Mouse (Mus musculus): ENCODE results near the gene Smndc1. TPM values are rescaled to one million over a fixed set of nuclear protein-coding genes. Genes with fewer than 3 reads are reported as not detected.

Smndc1 gene
- polyA plus RNA-seq, 1 experiment from 2014 or later, result 35.8 TPM

DNA sequence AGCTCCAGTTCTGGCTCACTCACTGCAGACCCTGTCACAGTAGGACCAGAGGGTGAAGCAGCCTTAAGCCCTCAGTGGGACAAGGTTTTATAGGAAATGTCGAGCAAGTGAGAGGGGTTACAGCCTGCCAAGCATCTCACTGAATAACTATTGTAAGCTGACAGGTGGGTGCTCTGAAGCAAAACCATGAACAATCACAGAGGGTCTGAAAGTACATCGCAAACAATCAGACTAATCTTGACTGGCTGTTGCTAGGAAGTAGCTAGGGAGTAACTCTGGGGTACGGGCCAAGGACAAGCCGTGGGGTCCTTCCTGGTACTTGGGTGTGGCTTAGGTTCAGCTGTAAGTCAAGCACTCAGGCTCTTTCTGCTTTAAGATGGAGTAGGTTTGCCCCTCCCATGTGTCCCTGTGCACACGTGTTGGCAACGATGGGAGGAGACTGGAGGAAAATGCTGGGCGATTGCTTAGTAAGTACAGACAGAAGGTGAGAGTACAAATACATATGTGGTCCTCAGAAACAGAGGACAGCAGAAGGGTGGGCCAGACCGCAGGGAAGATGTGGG lies 2.5 kb upstream of the Smndc1 start:
- DNase-seq (ENCODE audit: low spot score) (peak; percentile 67), ATAC-seq (no peak)
- no peaks in the 10 kb centered on the region for H3K27me3 ChIP-seq (replicated peaks; ENCODE audit: insufficient read depth, low read length)
- 50% methylated on average over 8 of the region's 8 CpGs for WGBS
- no peaks in the 10 kb centered on the region for H3K9me3 ChIP-seq (ENCODE audit: low read length)
- no peak overlapping the region for H3K27ac ChIP-seq (ENCODE audit: low read length)
- TF ChIP-seq EP300 (IDR thresholded peaks at IDR 0.05), result no peak
- TF ChIP-seq CTCF (IDR thresholded peaks at IDR 0.05), result no peak
- no peak overlapping the region for H3K4me2 ChIP-seq (replicated peaks; ENCODE audit: low read depth, low read length)
- H3K4me3 ChIP-seq (ENCODE audit: low read depth, low read length), result no peak overlapping the region
- H3K9ac ChIP-seq (replicated peaks; ENCODE audit: low read depth), result no peak overlapping the region
- 0 out of 2 replicates have a peak, but pooled peaks cover 9% of the 10 kb centered on the region for H3K36me3 ChIP-seq (ENCODE audit: insufficient read depth, low read length)
- peaks cover 8% of the 10 kb centered on the region; the same call in 1 of the 2 replicates for H3K4me1 ChIP-seq (ENCODE audit: insufficient read depth, low read depth, low read length)

DNA sequence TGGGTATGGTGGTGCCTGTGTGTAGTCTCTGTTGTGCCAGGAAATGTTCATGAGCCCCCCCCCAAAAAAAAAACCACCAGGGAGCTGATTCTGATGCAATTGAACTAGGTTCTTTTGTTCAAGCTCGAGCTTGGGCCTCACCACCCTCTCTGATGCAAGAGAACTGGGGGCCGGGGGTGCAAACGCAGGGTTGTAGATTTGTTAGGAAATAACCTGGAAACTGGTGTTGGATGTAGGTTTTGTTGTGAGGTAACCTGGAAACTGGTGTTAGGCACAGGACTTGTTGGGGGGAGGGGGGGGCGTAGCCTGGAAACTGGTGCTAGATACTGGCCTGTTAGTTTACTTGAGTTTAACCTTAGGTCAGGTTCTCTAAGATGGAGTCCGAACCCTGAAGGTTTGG lies 1.4 kb upstream of the Smndc1 start:
- H3K4me2 ChIP-seq (replicated peaks; ENCODE audit: low read depth, low read length), result 0 out of 2 replicates have a peak overlapping the region, but pooled peaks have one; percentile 70
- H3K9ac ChIP-seq (replicated peaks; ENCODE audit: low read depth), result peak overlapping the region; percentile 62; the same call in 1 of the 2 replicates
- TF ChIP-seq EP300 (IDR thresholded peaks at IDR 0.05) (no peak), CTCF (IDR thresholded peaks at IDR 0.05) (no peak)
- no peaks in the 10 kb centered on the region for H3K27me3 ChIP-seq (replicated peaks; ENCODE audit: insufficient read depth, low read length)
- H3K9me3 ChIP-seq (ENCODE audit: low read length), result no peaks in the 10 kb centered on the region
- H3K36me3 ChIP-seq (ENCODE audit: insufficient read depth, low read length), result 0 out of 2 replicates have a peak, but pooled peaks cover 19% of the 10 kb centered on the region
- H3K4me3 ChIP-seq (ENCODE audit: low read depth, low read length), result no peak overlapping the region
- H3K27ac ChIP-seq (ENCODE audit: low read length), result peak overlapping the region; percentile 93; the same call in 1 of the 2 replicates
- DNase-seq (ENCODE audit: low spot score) (no peak), ATAC-seq (no peak)
- peaks cover 8% of the 10 kb centered on the region; the same call in 1 of the 2 replicates for H3K4me1 ChIP-seq (ENCODE audit: insufficient read depth, low read depth, low read length)
- 82% methylated on average over 5 of the region's 5 CpGs for WGBS

- Histone ChIP-seq H3K27me3 (replicated peaks; ENCODE audit: insufficient read depth, low read length) (no peaks in the 10 kb centered on the region), H3K4me3 (ENCODE audit: low read depth, low read length) (peak overlapping the region; percentile 97), H3K36me3 (ENCODE audit: insufficient read depth, low read length) (peaks cover 23% of the 10 kb centered on the region; the same call in 1 of the 2 replicates), H3K4me2 (replicated peaks; ENCODE audit: low read depth, low read length) (peak overlapping the region; percentile 70), H3K9ac (replicated peaks; ENCODE audit: low read depth) (peak overlapping the region; percentile 62), H3K27ac (ENCODE audit: low read length) (peak overlapping the region; percentile 93), H3K9me3 (ENCODE audit: low read length) (no peaks in the 10 kb centered on the region), H3K4me1 (ENCODE audit: insufficient read depth, low read depth, low read length) (peaks cover 8% of the 10 kb centered on the region; the same call in 1 of the 2 replicates)
- DNase-seq (ENCODE audit: low spot score) (peak; percentile 16), ATAC-seq (no peak)
- WGBS, result 44% methylated on average over 8 of the region's 8 CpGs
- TF ChIP-seq CTCF (IDR thresholded peaks at IDR 0.05) (no peak), EP300 (IDR thresholded peaks at IDR 0.05) (no peak)
Measured at GRCm38 (mm10) chr19:53391386-53391785, 1.0 kb upstream of the Smndc1 start.

- Histone ChIP-seq H3K4me1 (ENCODE audit: insufficient read depth, low read depth, low read length) (peaks cover 8% of the 10 kb centered on the region; the same call in 1 of the 2 replicates), H3K4me2 (replicated peaks; ENCODE audit: low read depth, low read length) (peak overlapping the region; percentile 73), H3K27ac (ENCODE audit: low read length) (peak overlapping the region; percentile 100), H3K27me3 (replicated peaks; ENCODE audit: insufficient read depth, low read length) (no peaks in the 10 kb centered on the region), H3K4me3 (ENCODE audit: low read depth, low read length) (peak overlapping the region; percentile 97), H3K9ac (replicated peaks; ENCODE audit: low read depth) (peak overlapping the region; percentile 99), H3K36me3 (ENCODE audit: insufficient read depth, low read length) (peaks cover 25% of the 10 kb centered on the region; the same call in 1 of the 2 replicates), H3K9me3 (ENCODE audit: low read length) (no peaks in the 10 kb centered on the region)
- TF ChIP-seq EP300 (IDR thresholded peaks at IDR 0.05) (no peak), CTCF (IDR thresholded peaks at IDR 0.05) (peak; percentile 47)
- DNase-seq (ENCODE audit: low spot score) (peak; percentile 83), ATAC-seq (peak; percentile 88)
- 2% methylated on average over 51 of the region's 59 CpGs for WGBS
Measured at GRCm38 (mm10) chr19:53389851-53390431, 437 bp downstream of the Smndc1 start.

- ATAC-seq (no peak), DNase-seq (ENCODE audit: low spot score) (no peak)
- H3K4me3 ChIP-seq (ENCODE audit: low read depth, low read length), result peak overlapping the region; percentile 97
- TF ChIP-seq CTCF (IDR thresholded peaks at IDR 0.05), result no peak
- no peak for TF ChIP-seq EP300 (IDR thresholded peaks at IDR 0.05)
- H3K4me2 ChIP-seq (replicated peaks; ENCODE audit: low read depth, low read length), result peak overlapping the region; percentile 73
- no peaks in the 10 kb centered on the region for H3K27me3 ChIP-seq (replicated peaks; ENCODE audit: insufficient read depth, low read length)
- H3K4me1 ChIP-seq (ENCODE audit: insufficient read depth, low read depth, low read length), result peaks cover 8% of the 10 kb centered on the region; the same call in 1 of the 2 replicates
- H3K27ac ChIP-seq (ENCODE audit: low read length), result peak overlapping the region; percentile 100
- peak overlapping the region; percentile 99 for H3K9ac ChIP-seq (replicated peaks; ENCODE audit: low read depth)
- H3K9me3 ChIP-seq (ENCODE audit: low read length), result no peaks in the 10 kb centered on the region
- WGBS, result 15% methylated on average over 6 of the region's 6 CpGs
- H3K36me3 ChIP-seq (ENCODE audit: insufficient read depth, low read length), result peaks cover 25% of the 10 kb centered on the region; the same call in 1 of the 2 replicates
Measured at GRCm38 (mm10) chr19:53389417-53389816, 961 bp downstream of the Smndc1 start.

- no peak for TF ChIP-seq EP300 (IDR thresholded peaks at IDR 0.05)
- no peak for TF ChIP-seq CTCF (IDR thresholded peaks at IDR 0.05)
- Histone ChIP-seq H3K4me2 (replicated peaks; ENCODE audit: low read depth, low read length) (no peak overlapping the region), H3K4me1 (ENCODE audit: insufficient read depth, low read depth, low read length) (0 out of 2 replicates have a peak, but pooled peaks cover 1% of the 10 kb centered on the region), H3K9me3 (ENCODE audit: low read length) (no peaks in the 10 kb centered on the region), H3K27ac (ENCODE audit: low read length) (no peak overlapping the region), H3K4me3 (ENCODE audit: low read depth, low read length) (no peak overlapping the region), H3K36me3 (ENCODE audit: insufficient read depth, low read length) (peaks cover 35% of the 10 kb centered on the region; the same call in 1 of the 2 replicates), H3K9ac (replicated peaks; ENCODE audit: low read depth) (no peak overlapping the region), H3K27me3 (replicated peaks; ENCODE audit: insufficient read depth, low read length) (no peaks in the 10 kb centered on the region)
- ATAC-seq (no peak), DNase-seq (ENCODE audit: low spot score) (no peak)
- WGBS, result 91% methylated on average over 15 of the region's 15 CpGs
Measured at GRCm38 (mm10) chr19:53383336-53383735, 7.0 kb downstream of the Smndc1 start.

Measured in lung, postnatal 0 days (tissue).